Mouse (Mus musculus): ENCODE data around the gene Gatm. TPM values are rescaled to one million over a fixed set of nuclear protein-coding genes. Genes with fewer than 3 reads are reported as not detected.

Gene Gatm
- polyA plus RNA-seq, 1 experiment from 2014 or later: 61.8 TPM

DNA sequence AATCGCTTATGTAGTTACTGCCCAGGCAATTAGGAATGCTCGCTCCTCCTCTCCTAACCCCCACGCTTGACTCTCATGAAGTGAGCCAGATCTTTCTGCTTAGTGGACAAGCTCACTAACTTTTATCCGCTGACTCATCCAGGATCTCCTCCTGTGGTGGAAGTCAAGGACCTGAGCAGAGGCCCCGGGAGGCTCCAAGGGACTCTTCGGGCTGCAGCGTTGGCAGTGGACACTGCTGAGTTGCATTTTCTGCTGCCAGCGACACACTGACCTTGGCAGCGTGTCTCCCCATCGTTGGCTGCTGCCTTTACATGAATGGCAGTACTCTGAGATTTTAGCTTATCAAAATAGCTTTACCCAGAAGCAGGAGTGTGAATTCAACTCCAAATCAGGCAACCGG, 35.6 kb downstream of the Gatm start:
- no peak overlapping the region for H3K4me2 ChIP-seq (ENCODE audit: low read length)
- no peak for ATAC-seq
- no peaks in the 10 kb centered on the region for H3K36me3 ChIP-seq (ENCODE audit: control insufficient read depth, insufficient read depth, low read length)
- no peaks in the 10 kb centered on the region for H3K27me3 ChIP-seq (replicated peaks; ENCODE audit: control insufficient read depth, insufficient read depth, low read length)
- no peaks in the 10 kb centered on the region for H3K9me3 ChIP-seq (ENCODE audit: control insufficient read depth, low read length)
- H3K4me1 ChIP-seq (ENCODE audit: control insufficient read depth, insufficient read depth, low read depth, low read length): no peaks in the 10 kb centered on the region
- WGBS: 69% methylated on average over 11 of the region's 11 CpGs
- no peak overlapping the region for H3K27ac ChIP-seq (ENCODE audit: low read depth, low read length)
- H3K4me3 ChIP-seq (ENCODE audit: low read length): no peak overlapping the region
- H3K9ac ChIP-seq (ENCODE audit: low read depth, low read length): no peak overlapping the region

DNA sequence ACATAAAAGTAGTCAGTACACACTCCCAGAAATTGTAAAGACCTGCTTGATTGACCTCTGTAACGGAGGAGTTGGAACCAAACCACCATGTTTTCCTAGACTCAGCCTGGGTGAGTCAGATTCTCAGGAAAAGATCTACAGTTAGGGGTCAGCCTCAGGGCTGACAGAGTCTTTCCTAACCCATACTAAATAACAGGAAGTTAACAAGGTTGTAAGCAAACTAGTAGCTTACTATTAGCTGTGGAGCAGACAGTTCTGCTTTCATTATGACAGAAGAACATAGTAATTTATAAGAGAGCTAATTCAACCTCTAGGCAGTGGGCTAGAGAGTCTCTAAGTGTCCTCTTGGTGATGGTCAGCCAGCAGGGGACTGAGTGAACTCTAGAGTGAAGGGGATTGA, 38.7 kb downstream of the Gatm start:
- H3K9me3 ChIP-seq (ENCODE audit: control insufficient read depth, low read length): no peaks in the 10 kb centered on the region
- no peak overlapping the region for H3K4me3 ChIP-seq (ENCODE audit: low read length)
- H3K9ac ChIP-seq (ENCODE audit: low read depth, low read length): no peak overlapping the region
- H3K27ac ChIP-seq (ENCODE audit: low read depth, low read length): no peak overlapping the region
- H3K36me3 ChIP-seq (ENCODE audit: control insufficient read depth, insufficient read depth, low read length): no peaks in the 10 kb centered on the region
- ATAC-seq: no peak
- no peak overlapping the region for H3K4me2 ChIP-seq (ENCODE audit: low read length)
- H3K27me3 ChIP-seq (replicated peaks; ENCODE audit: control insufficient read depth, insufficient read depth, low read length): no peaks in the 10 kb centered on the region
- no peaks in the 10 kb centered on the region for H3K4me1 ChIP-seq (ENCODE audit: control insufficient read depth, insufficient read depth, low read depth, low read length)
- 83% methylated on average over 1 of the region's 1 CpGs for WGBS

DNA sequence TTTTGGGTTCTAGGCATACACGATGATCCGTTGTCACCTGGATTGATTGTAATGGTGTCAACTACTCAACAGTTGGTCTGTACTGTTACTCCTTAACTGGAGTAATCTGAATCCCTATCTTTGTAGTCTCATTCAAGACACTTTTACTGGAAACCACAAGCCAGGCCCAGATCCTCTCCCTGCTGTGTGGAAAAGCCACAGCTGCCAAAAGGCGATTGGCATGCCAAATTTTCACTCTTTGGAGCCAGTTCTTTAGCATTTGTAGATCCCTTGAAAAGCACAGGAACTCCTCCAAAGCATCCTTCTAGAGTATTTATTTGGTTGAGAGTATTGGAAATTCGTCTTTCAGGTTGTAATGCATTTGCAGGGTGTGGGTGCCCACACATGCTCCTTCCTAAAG, 39.8 kb downstream of the Gatm start:
- no peak overlapping the region for H3K4me3 ChIP-seq (ENCODE audit: low read length)
- no peaks in the 10 kb centered on the region for H3K27me3 ChIP-seq (replicated peaks; ENCODE audit: control insufficient read depth, insufficient read depth, low read length)
- H3K27ac ChIP-seq (ENCODE audit: low read depth, low read length): no peak overlapping the region
- H3K9ac ChIP-seq (ENCODE audit: low read depth, low read length): no peak overlapping the region
- H3K4me1 ChIP-seq (ENCODE audit: control insufficient read depth, insufficient read depth, low read depth, low read length): no peaks in the 10 kb centered on the region
- H3K4me2 ChIP-seq (ENCODE audit: low read length): no peak overlapping the region
- WGBS: 76% methylated on average over 4 of the region's 4 CpGs
- H3K36me3 ChIP-seq (ENCODE audit: control insufficient read depth, insufficient read depth, low read length): no peaks in the 10 kb centered on the region
- H3K9me3 ChIP-seq (ENCODE audit: control insufficient read depth, low read length): no peaks in the 10 kb centered on the region
- no peak for ATAC-seq

DNA sequence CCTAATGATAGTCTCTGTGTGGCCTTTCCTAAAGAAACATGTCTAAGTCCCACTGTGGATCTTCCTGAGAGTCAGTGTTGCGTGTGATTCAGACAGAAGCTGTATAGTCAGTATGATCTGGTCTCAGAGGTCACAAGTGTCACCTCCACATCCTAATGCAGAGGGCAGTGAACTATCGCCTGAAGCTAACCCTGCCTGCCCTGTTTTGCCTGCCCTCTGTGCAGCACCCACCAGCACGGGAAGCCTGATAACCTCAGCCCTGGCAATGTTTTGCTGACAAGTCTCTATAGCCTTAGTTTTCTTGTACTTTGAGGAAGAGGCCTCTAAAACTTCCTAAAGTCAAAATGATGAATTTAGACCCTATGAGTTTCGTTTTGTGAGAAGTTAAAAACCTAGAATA, 40.7 kb downstream of the Gatm start:
- Histone ChIP-seq H3K36me3 (ENCODE audit: control insufficient read depth, insufficient read depth, low read length) (no peaks in the 10 kb centered on the region), H3K4me2 (ENCODE audit: low read length) (no peak overlapping the region), H3K9me3 (ENCODE audit: control insufficient read depth, low read length) (no peaks in the 10 kb centered on the region), H3K4me3 (ENCODE audit: low read length) (no peak overlapping the region), H3K27ac (ENCODE audit: low read depth, low read length) (no peak overlapping the region), H3K9ac (ENCODE audit: low read depth, low read length) (no peak overlapping the region), H3K4me1 (ENCODE audit: control insufficient read depth, insufficient read depth, low read depth, low read length) (no peaks in the 10 kb centered on the region), H3K27me3 (replicated peaks; ENCODE audit: control insufficient read depth, insufficient read depth, low read length) (no peaks in the 10 kb centered on the region)
- no peak for ATAC-seq
- 77% methylated on average over 4 of the region's 4 CpGs for WGBS

DNA sequence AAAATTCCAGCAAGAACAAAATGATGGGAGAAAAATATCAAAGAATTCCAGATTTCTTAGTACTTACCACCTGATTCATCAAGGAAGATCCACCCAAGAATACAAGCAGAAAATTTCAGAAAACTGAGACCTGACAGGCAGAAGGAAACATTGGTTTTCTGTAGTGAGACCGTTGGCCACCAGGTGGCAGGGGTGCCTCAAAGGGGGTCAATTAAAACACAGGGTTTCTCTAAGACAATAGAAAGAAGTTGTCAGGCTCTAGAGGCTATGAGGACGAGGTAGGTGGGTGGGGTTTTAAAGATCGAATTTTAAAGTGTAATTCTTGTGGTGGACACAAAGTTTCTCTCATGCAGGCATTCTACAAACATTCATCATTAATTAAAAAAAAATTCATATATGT, 41.7 kb downstream of the Gatm start:
- WGBS: 16% methylated on average over 3 of the region's 3 CpGs
- H3K4me3 ChIP-seq (ENCODE audit: low read length): no peak overlapping the region
- no peak for ATAC-seq

DNA sequence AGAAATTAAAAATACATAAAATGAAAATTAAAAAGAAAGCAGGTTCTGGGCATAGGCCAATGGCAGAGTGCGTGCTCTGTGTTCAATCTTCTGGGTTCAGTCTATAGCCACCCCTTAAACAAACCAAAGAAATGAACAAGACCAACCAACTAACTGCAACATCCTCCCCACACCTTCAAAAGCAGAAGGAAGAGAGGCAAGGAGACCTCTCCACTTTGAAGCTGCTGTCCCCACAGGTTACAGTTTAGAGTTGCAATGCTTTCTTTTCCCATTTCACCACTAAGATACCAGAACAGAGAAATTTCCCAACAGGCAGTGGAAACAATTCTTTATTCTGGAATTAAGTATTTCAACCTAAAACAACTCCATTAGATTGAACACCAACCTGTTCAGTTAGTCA, 48.9 kb downstream of the Gatm start:
- no peak overlapping the region for H3K4me2 ChIP-seq (ENCODE audit: low read length)
- no peak for ATAC-seq
- no peak overlapping the region for H3K27ac ChIP-seq (ENCODE audit: low read depth, low read length)
- WGBS: 100% methylated on average over 1 of the region's 1 CpGs
- H3K36me3 ChIP-seq (ENCODE audit: control insufficient read depth, insufficient read depth, low read length): no peaks in the 10 kb centered on the region
- H3K9ac ChIP-seq (ENCODE audit: low read depth, low read length): no peak overlapping the region
- H3K4me1 ChIP-seq (ENCODE audit: control insufficient read depth, insufficient read depth, low read depth, low read length): no peaks in the 10 kb centered on the region
- H3K4me3 ChIP-seq (ENCODE audit: low read length): no peak overlapping the region
- no peaks in the 10 kb centered on the region for H3K27me3 ChIP-seq (replicated peaks; ENCODE audit: control insufficient read depth, insufficient read depth, low read length)
- H3K9me3 ChIP-seq (ENCODE audit: control insufficient read depth, low read length): no peaks in the 10 kb centered on the region; the same call in 1 of the 2 replicates

More for the DNA sequence above, 41.7 kb downstream of the Gatm start:
- Histone ChIP-seq H3K27ac (ENCODE audit: low read depth, low read length) (no peak overlapping the region), H3K9me3 (ENCODE audit: control insufficient read depth, low read length) (no peaks in the 10 kb centered on the region), H3K4me1 (ENCODE audit: control insufficient read depth, insufficient read depth, low read depth, low read length) (no peaks in the 10 kb centered on the region), H3K4me2 (ENCODE audit: low read length) (no peak overlapping the region), H3K36me3 (ENCODE audit: control insufficient read depth, insufficient read depth, low read length) (no peaks in the 10 kb centered on the region), H3K27me3 (replicated peaks; ENCODE audit: control insufficient read depth, insufficient read depth, low read length) (no peaks in the 10 kb centered on the region), H3K9ac (ENCODE audit: low read depth, low read length) (no peak overlapping the region; the same call in 1 of the 2 replicates)

DNA sequence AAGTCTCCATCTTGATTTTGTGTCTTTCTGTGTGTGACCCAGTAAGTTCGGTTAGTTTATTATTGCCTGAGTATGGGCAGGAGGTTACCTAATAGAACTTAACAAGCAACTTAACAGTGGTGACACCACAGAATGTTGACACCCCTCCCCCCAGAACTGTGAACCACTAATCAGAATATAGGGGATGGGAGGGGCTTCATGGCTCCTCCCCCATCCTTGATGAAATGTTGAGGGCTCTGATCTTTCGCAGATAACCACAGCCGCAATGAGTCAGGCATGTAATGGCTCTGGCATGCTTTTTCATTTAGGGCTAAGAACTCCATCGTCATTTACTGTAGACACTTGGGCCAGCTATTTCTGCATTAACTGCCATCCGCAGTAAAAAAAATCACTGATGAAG, 49.9 kb downstream of the Gatm start:
- Histone ChIP-seq H3K4me3 (ENCODE audit: low read length) (no peak overlapping the region), H3K36me3 (ENCODE audit: control insufficient read depth, insufficient read depth, low read length) (no peaks in the 10 kb centered on the region), H3K27ac (ENCODE audit: low read depth, low read length) (no peak overlapping the region), H3K4me1 (ENCODE audit: control insufficient read depth, insufficient read depth, low read depth, low read length) (no peaks in the 10 kb centered on the region), H3K27me3 (replicated peaks; ENCODE audit: control insufficient read depth, insufficient read depth, low read length) (no peaks in the 10 kb centered on the region), H3K9me3 (ENCODE audit: control insufficient read depth, low read length) (no peaks in the 10 kb centered on the region; the same call in 1 of the 2 replicates), H3K4me2 (ENCODE audit: low read length) (no peak overlapping the region), H3K9ac (ENCODE audit: low read depth, low read length) (no peak overlapping the region)
- no peak for ATAC-seq
- 95% methylated on average over 5 of the region's 5 CpGs for WGBS

DNA sequence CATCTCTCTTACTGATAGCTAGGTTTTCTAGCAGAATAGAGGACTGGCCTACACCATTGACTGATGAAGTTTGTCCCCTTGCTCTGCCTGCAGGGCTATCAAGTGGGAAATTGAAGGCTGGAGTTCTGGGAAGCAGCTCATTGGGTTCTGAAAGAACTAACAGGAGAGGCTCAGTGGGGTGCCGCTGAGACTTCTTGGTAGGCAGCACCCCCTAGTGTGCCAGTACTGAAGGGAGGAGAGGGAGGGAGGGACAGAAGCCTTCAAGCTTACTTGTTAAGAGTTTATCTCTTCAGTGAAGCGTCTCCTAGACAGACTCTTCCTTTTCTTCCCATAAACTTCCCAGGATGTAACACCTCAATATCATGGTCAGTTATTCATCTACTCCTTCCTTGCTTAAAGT, 52.8 kb downstream of the Gatm start:
- Histone ChIP-seq H3K4me1 (ENCODE audit: control insufficient read depth, insufficient read depth, low read depth, low read length) (no peaks in the 10 kb centered on the region), H3K27me3 (replicated peaks; ENCODE audit: control insufficient read depth, insufficient read depth, low read length) (no peaks in the 10 kb centered on the region), H3K4me2 (ENCODE audit: low read length) (no peak overlapping the region), H3K27ac (ENCODE audit: low read depth, low read length) (no peak overlapping the region), H3K4me3 (ENCODE audit: low read length) (no peak overlapping the region), H3K9me3 (ENCODE audit: control insufficient read depth, low read length) (no peaks in the 10 kb centered on the region; the same call in 1 of the 2 replicates), H3K36me3 (ENCODE audit: control insufficient read depth, insufficient read depth, low read length) (no peaks in the 10 kb centered on the region), H3K9ac (ENCODE audit: low read depth, low read length) (no peak overlapping the region)
- no peak for ATAC-seq
- 19% methylated on average over 2 of the region's 2 CpGs for WGBS

Data from hindbrain, embryonic 16.5 days (tissue).